Mouse (Mus musculus): Measurements from ENCODE around the gene Cdh4. TPM values are rescaled to one million over a fixed set of nuclear protein-coding genes. Genes with fewer than 3 reads are reported as not detected.

The Cdh4 gene
- total and polyA plus RNA-seq, 2 experiments from 2014 or later: 0.51 to 2.1 TPM

GRCm38 (mm10) chr2:179615906-179616305 lies 173.7 kb downstream of the Cdh4 start:
- H3K4me2 ChIP-seq (ENCODE audit: low read depth, low read length): no peak overlapping the region
- ATAC-seq (ENCODE audit: insufficient read depth, low read depth): no peak
- peak; percentile 41 for DNase-seq (ENCODE audit: low spot score)
- H3K4me1 ChIP-seq (ENCODE audit: control insufficient read depth, insufficient read depth): no peaks in the 10 kb centered on the region
- H3K27me3 ChIP-seq (ENCODE audit: control insufficient read depth, insufficient read depth, low read length): no peaks in the 10 kb centered on the region
- TF ChIP-seq EP300 (IDR thresholded peaks at IDR 0.05; ENCODE audit: low read depth): no peak
- TF ChIP-seq CTCF (IDR thresholded peaks at IDR 0.05; ENCODE audit: low read depth): no peak
- no peaks in the 10 kb centered on the region for H3K9me3 ChIP-seq (replicated peaks; ENCODE audit: control insufficient read depth, low read length)
- H3K36me3 ChIP-seq (replicated peaks; ENCODE audit: control insufficient read depth, insufficient read depth, low read length): no peaks in the 10 kb centered on the region
- WGBS: 39% methylated on average over 5 of the region's 5 CpGs
- no peak overlapping the region for H3K4me3 ChIP-seq (ENCODE audit: low read depth, low read length)
- H3K27ac ChIP-seq (ENCODE audit: low read depth): no peak overlapping the region
- no peak overlapping the region for H3K9ac ChIP-seq (replicated peaks; ENCODE audit: low read depth, low read length)

GRCm38 (mm10) chr2:179623643-179624473 lies 181.6 kb downstream of the Cdh4 start:
- TF ChIP-seq EP300 (IDR thresholded peaks at IDR 0.05; ENCODE audit: low read depth): no peak
- TF ChIP-seq CTCF (IDR thresholded peaks at IDR 0.05; ENCODE audit: low read depth): no peak
- WGBS: 66% methylated on average over 17 of the region's 17 CpGs
- no peaks in the 10 kb centered on the region for H3K4me1 ChIP-seq (ENCODE audit: control insufficient read depth, insufficient read depth)
- H3K4me3 ChIP-seq (ENCODE audit: low read depth, low read length): no peak overlapping the region
- H3K4me2 ChIP-seq (ENCODE audit: low read depth, low read length): no peak overlapping the region
- DNase-seq (ENCODE audit: low spot score) (no peak), ATAC-seq (ENCODE audit: insufficient read depth, low read depth) (no peak)
- H3K36me3 ChIP-seq (replicated peaks; ENCODE audit: control insufficient read depth, insufficient read depth, low read length): no peaks in the 10 kb centered on the region
- H3K27me3 ChIP-seq (ENCODE audit: control insufficient read depth, insufficient read depth, low read length): no peaks in the 10 kb centered on the region
- H3K9ac ChIP-seq (replicated peaks; ENCODE audit: low read depth, low read length): no peak overlapping the region
- no peaks in the 10 kb centered on the region for H3K9me3 ChIP-seq (replicated peaks; ENCODE audit: control insufficient read depth, low read length)
- H3K27ac ChIP-seq (ENCODE audit: low read depth): no peak overlapping the region

GRCm38 (mm10) chr2:179627563-179627962 lies 185.3 kb downstream of the Cdh4 start:
- H3K4me3 ChIP-seq (ENCODE audit: low read depth, low read length): no peak overlapping the region
- H3K4me2 ChIP-seq (ENCODE audit: low read depth, low read length): no peak overlapping the region
- DNase-seq (ENCODE audit: low spot score) (no peak), ATAC-seq (ENCODE audit: insufficient read depth, low read depth) (no peak)
- no peaks in the 10 kb centered on the region for H3K27me3 ChIP-seq (ENCODE audit: control insufficient read depth, insufficient read depth, low read length)
- WGBS: 59% methylated on average over 2 of the region's 2 CpGs
- no peaks in the 10 kb centered on the region for H3K36me3 ChIP-seq (replicated peaks; ENCODE audit: control insufficient read depth, insufficient read depth, low read length)
- no peak overlapping the region for H3K9ac ChIP-seq (replicated peaks; ENCODE audit: low read depth, low read length)
- H3K9me3 ChIP-seq (replicated peaks; ENCODE audit: control insufficient read depth, low read length): no peaks in the 10 kb centered on the region
- H3K27ac ChIP-seq (ENCODE audit: low read depth): no peak overlapping the region
- no peaks in the 10 kb centered on the region for H3K4me1 ChIP-seq (ENCODE audit: control insufficient read depth, insufficient read depth)
- TF ChIP-seq CTCF (IDR thresholded peaks at IDR 0.05; ENCODE audit: low read depth): 0 out of 2 replicates have a peak, but pooled peaks have one; percentile 17
- TF ChIP-seq EP300 (IDR thresholded peaks at IDR 0.05; ENCODE audit: low read depth): no peak

GRCm38 (mm10) chr2:179630720-179631119 lies 188.5 kb downstream of the Cdh4 start:
- Histone ChIP-seq H3K4me2 (ENCODE audit: low read depth, low read length) (no peak overlapping the region), H3K27me3 (ENCODE audit: control insufficient read depth, insufficient read depth, low read length) (no peaks in the 10 kb centered on the region), H3K36me3 (replicated peaks; ENCODE audit: control insufficient read depth, insufficient read depth, low read length) (no peaks in the 10 kb centered on the region), H3K4me3 (ENCODE audit: low read depth, low read length) (no peak overlapping the region), H3K9me3 (replicated peaks; ENCODE audit: control insufficient read depth, low read length) (no peaks in the 10 kb centered on the region), H3K4me1 (ENCODE audit: control insufficient read depth, insufficient read depth) (no peaks in the 10 kb centered on the region), H3K27ac (ENCODE audit: low read depth) (no peak overlapping the region), H3K9ac (replicated peaks; ENCODE audit: low read depth, low read length) (no peak overlapping the region)
- no peak for ATAC-seq (ENCODE audit: insufficient read depth, low read depth)
- 77% methylated on average over 10 of the region's 10 CpGs for WGBS
- DNase-seq (ENCODE audit: low spot score): no peak
- TF ChIP-seq EP300 (IDR thresholded peaks at IDR 0.05; ENCODE audit: low read depth) (no peak), CTCF (IDR thresholded peaks at IDR 0.05; ENCODE audit: low read depth) (no peak)

- H3K9me3 ChIP-seq (replicated peaks; ENCODE audit: control insufficient read depth, low read length): 0 out of 2 replicates have a peak, but pooled peaks cover 4% of the 10 kb centered on the region
- H3K27ac ChIP-seq (ENCODE audit: low read depth): peak overlapping the region; percentile 47
- WGBS: 40% methylated on average over 15 of the region's 15 CpGs
- DNase-seq (ENCODE audit: low spot score) (peak; percentile 76), ATAC-seq (ENCODE audit: insufficient read depth, low read depth) (peak; percentile 88)
- no peak overlapping the region for H3K9ac ChIP-seq (replicated peaks; ENCODE audit: low read depth, low read length)
- no peaks in the 10 kb centered on the region for H3K27me3 ChIP-seq (ENCODE audit: control insufficient read depth, insufficient read depth, low read length)
- H3K36me3 ChIP-seq (replicated peaks; ENCODE audit: control insufficient read depth, insufficient read depth, low read length): no peaks in the 10 kb centered on the region
- no peak overlapping the region for H3K4me3 ChIP-seq (ENCODE audit: low read depth, low read length)
- TF ChIP-seq EP300 (IDR thresholded peaks at IDR 0.05; ENCODE audit: low read depth) (no peak), CTCF (IDR thresholded peaks at IDR 0.05; ENCODE audit: low read depth) (no peak)
- H3K4me2 ChIP-seq (ENCODE audit: low read depth, low read length): no peak overlapping the region
- peaks cover 15% of the 10 kb centered on the region for H3K4me1 ChIP-seq (ENCODE audit: control insufficient read depth, insufficient read depth)
These were observed 198.5 kb downstream of the Cdh4 start for GRCm38 (mm10) chr2:179640576-179641301.

Data from heart, postnatal 0 days (tissue).